Mouse (Mus musculus) brain, embryonic 14.5 days (tissue): ENCODE data around the gene Sys1. TPM values are rescaled to one million over a fixed set of nuclear protein-coding genes. Genes with fewer than 3 reads are reported as not detected.

ENCODE experiments used
- DNase-seq: peaks from one replicate; pipeline ENCODE4 v3.0.0-alpha.2; 2011; ENCODE audit warnings: low read depth
- CTCF ChIP-seq: fragments of 200-500 bp; IDR thresholded peaks from 2 replicates; pipeline ENCODE4 v1.5.1; 2012; ENCODE audit warnings: inconsistent platforms, mild to moderate bottlenecking, moderate library complexity, borderline replicate concordance; ENCODE audit not compliant: insufficient read depth, insufficient read length; ENCODE audit errors: extremely low read depth
- POLR2A ChIP-seq: fragments of 200-500 bp; IDR thresholded peaks from 2 replicates; pipeline ENCODE4 v1.6.1; 2012; ENCODE audit warnings: mild to moderate bottlenecking, inconsistent platforms, borderline replicate concordance; ENCODE audit not compliant: poor library complexity, insufficient read depth, insufficient read length, severe bottlenecking; ENCODE audit errors: extremely low read depth
- polyA plus RNA-seq: library from polyadenylated mRNA; depleted of rRNA; stranded (reverse); fragments of >200 nt; gene quantifications from 2 replicates; pipeline ENCODE4 v1.2.3, GENCODE M21; 2012

The Sys1 gene
- polyA plus RNA-seq, 1 experiment, result 69.6 TPM

- no peak for DNase-seq
- TF ChIP-seq POLR2A (no peak), CTCF (no peak)
Measured at GRCm38 (mm10) chr2:164426952-164427351, 29.8 kb upstream of the Sys1 start.

GRCm38 (mm10) chr2:164428451-164428850, 28.3 kb upstream of the Sys1 start:
- TF ChIP-seq POLR2A (no peak), CTCF (no peak)
- no peak for DNase-seq

GRCm38 (mm10) chr2:164429881-164430615, 26.7 kb upstream of the Sys1 start:
- no peak for DNase-seq
- TF ChIP-seq POLR2A (no peak), CTCF (no peak)

DNA sequence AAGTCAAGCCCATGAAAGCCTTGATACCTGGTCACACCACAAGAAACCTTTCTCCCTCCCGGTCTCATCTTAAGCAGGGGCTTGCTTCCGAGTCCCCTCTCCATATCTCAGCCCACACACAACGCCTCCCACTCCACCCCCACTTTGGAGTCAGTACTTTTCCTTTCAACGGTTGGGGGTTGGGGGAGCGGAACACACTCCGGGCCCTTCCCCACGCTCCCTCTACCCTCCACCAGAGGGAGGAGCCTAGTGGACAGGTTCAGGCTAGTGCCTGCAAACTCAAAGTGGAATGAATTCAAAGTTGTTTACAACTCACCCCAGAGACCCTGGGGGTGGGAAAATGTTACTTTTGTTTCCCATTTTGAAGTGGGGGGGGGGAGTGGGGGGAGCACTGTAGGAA, 26.1 kb upstream of the Sys1 start:
- DNase-seq, result no peak
- TF ChIP-seq POLR2A (no peak), CTCF (no peak)

- DNase-seq, result no peak
- TF ChIP-seq CTCF, result no peak
- TF ChIP-seq POLR2A, result no peak
Measured at GRCm38 (mm10) chr2:164431676-164432465, 24.9 kb upstream of the Sys1 start.

DNA sequence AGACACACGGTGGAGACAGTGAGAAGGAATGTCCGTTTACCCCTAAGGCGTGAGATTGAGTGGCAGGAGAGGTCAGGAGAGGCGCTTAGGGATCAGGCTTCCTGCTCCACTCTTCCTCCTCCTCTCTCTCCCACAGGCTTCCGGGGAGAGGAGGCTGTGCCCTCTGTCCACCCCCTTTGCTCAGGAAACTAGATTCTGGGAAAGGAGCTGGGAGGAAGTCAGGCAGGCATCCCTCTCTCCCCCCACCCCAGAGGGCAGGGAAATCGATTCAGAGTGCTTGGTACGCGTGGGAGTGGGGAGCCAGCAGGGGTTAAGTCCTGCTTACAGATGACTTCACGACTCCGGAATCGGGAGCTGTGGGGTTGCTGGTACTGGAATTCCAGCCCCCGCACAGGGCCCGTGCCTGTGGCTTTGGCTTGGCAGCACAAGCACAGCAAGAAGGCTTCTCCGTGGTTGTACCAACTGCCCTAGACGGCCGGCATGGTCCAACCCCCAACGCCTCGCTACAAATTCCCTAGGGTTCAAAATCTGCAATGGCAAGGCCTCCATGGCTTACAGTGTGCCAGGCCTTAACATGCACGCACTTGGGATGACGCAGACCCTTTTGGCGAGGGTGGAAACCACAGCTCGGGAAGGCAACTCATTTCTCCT, 24.1 kb upstream of the Sys1 start:
- TF ChIP-seq CTCF (no peak), POLR2A (no peak)
- no peak for DNase-seq

DNA sequence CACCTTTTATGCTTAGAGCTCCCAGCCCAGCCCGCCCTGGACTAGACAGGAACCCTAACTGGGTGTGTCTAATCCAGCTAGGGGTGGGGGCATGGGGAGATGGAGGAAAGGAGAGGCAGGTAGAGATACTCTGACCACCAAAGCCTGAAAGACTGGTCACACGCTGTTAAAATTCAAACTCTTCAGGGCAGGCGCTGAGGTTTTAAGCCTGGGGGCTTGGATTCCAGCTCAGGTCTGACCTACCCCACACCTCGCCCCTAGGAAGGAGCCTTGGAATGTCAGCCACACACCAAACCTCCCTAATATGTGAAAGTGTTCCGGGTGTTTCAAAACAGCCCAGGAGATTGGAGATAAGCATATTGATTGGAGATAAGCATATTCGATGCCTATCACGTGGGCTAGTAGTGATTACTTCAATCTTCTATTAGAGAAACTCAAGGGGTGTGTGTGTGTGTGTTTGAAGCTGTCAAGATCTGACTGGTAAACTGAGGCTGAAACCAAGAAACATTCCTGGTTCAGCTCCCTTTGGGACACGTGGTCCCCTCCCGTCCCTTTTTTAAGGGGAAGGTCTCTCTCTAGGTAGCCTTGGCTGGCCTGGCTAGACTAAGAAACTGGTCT, 23.4 kb upstream of the Sys1 start:
- no peak for DNase-seq
- TF ChIP-seq POLR2A, result no peak
- TF ChIP-seq CTCF, result no peak

- DNase-seq, result no peak
- TF ChIP-seq POLR2A (no peak), CTCF (no peak)
Measured at GRCm38 (mm10) chr2:164434681-164435080, 22.1 kb upstream of the Sys1 start.

GRCm38 (mm10) chr2:164435216-164436090, 21.3 kb upstream of the Sys1 start:
- TF ChIP-seq POLR2A (no peak), CTCF (no peak)
- DNase-seq, result no peak

DNA sequence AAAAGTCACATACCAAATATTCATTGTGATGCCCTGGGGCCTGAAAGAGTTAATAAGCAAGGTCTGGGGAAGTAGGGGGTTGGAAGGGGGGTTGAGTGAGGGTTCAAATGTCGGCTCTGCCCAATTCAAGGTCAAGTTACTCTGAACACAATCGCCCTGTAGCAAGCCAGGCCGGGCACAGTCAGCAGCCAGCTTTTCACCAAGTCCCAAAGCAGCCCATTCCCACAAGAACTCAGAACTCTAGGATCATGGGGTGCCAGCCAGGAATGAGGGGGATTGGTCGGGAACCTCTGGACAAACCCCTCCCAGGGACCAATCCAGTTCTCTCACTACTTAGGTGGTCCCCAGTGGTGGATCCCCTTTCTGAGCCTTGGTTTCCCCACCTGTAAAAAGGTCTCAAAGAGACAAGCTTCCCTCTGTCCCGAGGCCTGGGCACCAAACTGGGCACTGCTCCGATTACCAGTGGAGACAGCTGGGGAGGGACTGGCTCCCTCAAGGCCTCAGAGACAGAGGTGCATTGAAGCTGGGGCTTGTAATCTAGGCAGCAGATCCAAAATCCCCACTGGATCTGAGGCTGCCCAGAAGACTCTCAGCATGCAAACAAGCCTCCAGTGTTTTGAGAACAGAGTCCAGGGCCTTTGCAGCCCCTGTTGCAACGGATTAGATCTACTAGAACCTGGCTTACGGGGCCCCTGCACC, 20.4 kb upstream of the Sys1 start:
- DNase-seq, result no peak
- no peak for TF ChIP-seq CTCF
- TF ChIP-seq POLR2A, result no peak

DNA sequence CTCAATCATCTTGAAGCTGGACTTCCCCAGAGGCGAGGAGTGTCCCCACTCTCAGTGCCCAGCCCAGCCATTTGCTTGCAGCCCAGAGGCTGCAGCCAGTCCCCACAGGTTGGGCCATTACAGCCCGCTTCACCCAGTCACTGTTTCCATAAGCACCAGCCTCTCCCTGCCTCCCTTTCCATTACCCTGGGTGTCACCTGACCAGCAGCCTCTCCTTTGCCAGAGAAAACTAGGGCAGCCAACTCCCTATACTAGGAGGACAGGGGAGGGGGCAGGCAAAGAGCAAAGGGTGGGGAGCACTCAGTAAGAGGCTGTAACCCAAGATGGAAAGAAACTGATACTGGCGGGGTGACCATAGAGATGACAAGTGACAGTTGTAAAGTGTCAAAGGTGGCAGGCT, 19.8 kb upstream of the Sys1 start:
- TF ChIP-seq POLR2A (no peak), CTCF (no peak)
- DNase-seq, result no peak
